ENCODE assay signal across 8 mouse cellular contexts in genomic region chr9:124257200-124258066, GRCm38 (mm10). TPM values are rescaled to one million over a fixed set of nuclear protein-coding genes. Genes with fewer than 3 reads are reported as not detected.
A peak's percentile ranks its signal among the peaks of the same experiment; 100 is the strongest.
DNase-seq lines count a peak whose midpoint lies in the region; ATAC-seq lines count a peak whose summit lies in the region.

No protein-coding gene starts in this region.

- H3K4me2 ChIP-seq in hindbrain, embryonic 13.5 days, result no peak overlapping the region
- no peak overlapping the region for H3K4me2 ChIP-seq in midbrain, embryonic 12.5 days (replicated peaks)

- no peaks in the 10 kb centered on the region for H3K27me3 ChIP-seq in hindbrain, embryonic 13.5 days
- H3K27me3 ChIP-seq in midbrain, embryonic 12.5 days, result no peaks in the 10 kb centered on the region

- 56% methylated on average over 1 of the region's 1 CpGs for WGBS in hindbrain, embryonic 13.5 days
- WGBS in midbrain, embryonic 12.5 days, result 49% methylated on average over 1 of the region's 1 CpGs

- H3K4me1 ChIP-seq in hindbrain, embryonic 13.5 days (replicated peaks), result no peaks in the 10 kb centered on the region
- H3K4me1 ChIP-seq in midbrain, embryonic 12.5 days, result no peaks in the 10 kb centered on the region

- peak; percentile 19 for DNase-seq in gastrocnemius, postnatal 14 days
- no peak for DNase-seq in gastrocnemius, postnatal 10 days
- DNase-seq in CD8-positive naive resting alpha-beta T cell, adult 2 months (ENCODE audit: low read depth in 2 of 2, low spot score in 2 of 2), result peak; percentile 25 to 40
- DNase-seq in embryo, embryonic 9.5 days (ENCODE audit: extremely low spot score), result peak; percentile 92
- peak; percentile 50 for DNase-seq in urinary bladder, postnatal 10 days (ENCODE audit: low spot score)
- no peak for DNase-seq in left cerebral cortex, adult 18-20 months (ENCODE audit: low spot score in 2 of 2)

- no peaks in the 10 kb centered on the region for H3K36me3 ChIP-seq in hindbrain, embryonic 13.5 days
- H3K36me3 ChIP-seq in midbrain, embryonic 12.5 days, result no peaks in the 10 kb centered on the region

- peaks cover 11% of the 10 kb centered on the region for H3K9me3 ChIP-seq in hindbrain, embryonic 13.5 days
- H3K9me3 ChIP-seq in midbrain, embryonic 12.5 days, result peaks cover 9% of the 10 kb centered on the region

- H3K27ac ChIP-seq in hindbrain, embryonic 13.5 days, result no peak overlapping the region
- no peak overlapping the region for H3K27ac ChIP-seq in midbrain, embryonic 12.5 days (replicated peaks)

- ATAC-seq in hindbrain, embryonic 13.5 days (ENCODE audit: low FRiP score), result peak; percentile 66
- ATAC-seq in midbrain, embryonic 12.5 days (ENCODE audit: low FRiP score, low read depth), result peak; percentile 54

- H3K9ac ChIP-seq in hindbrain, embryonic 13.5 days, result no peak overlapping the region
- no peak overlapping the region for H3K9ac ChIP-seq in midbrain, embryonic 12.5 days (replicated peaks)

- intact Hi-C loops in gastrocnemius, postnatal 14 days (cut with DNase I; ENCODE audit: low total_unique reads), result no loop called here

- no peak overlapping the region for H3K4me3 ChIP-seq in hindbrain, embryonic 13.5 days
- H3K4me3 ChIP-seq in midbrain, embryonic 12.5 days, result no peak overlapping the region

RNA-seq across cellular contexts. Expression of gene 2010315B03Rik, which starts 55.1 kb away (rescaled TPM):
- total RNA-seq in gastrocnemius, postnatal 14 days (2021), result 10 to 100 TPM in 1 of 2 experiments, 1 to 10 TPM in 1; 9.0 to 11.1 TPM
- 10 to 100 TPM in 1 of 2 experiments, 1 to 10 TPM in 1; 9.6 to 12.6 TPM for total RNA-seq in gastrocnemius, postnatal 10 days (2021)
- 9.5 and 12.0 TPM in 2 replicates for polyA plus RNA-seq in hindbrain, embryonic 13.5 days (2015; fragmentation: Nextera tagmentation; extraction: Ambion mirVana)
- polyA plus RNA-seq in midbrain, embryonic 12.5 days (2016; fragmentation: Nextera tagmentation; extraction: Ambion mirVana), result 10.0 TPM in 2 replicates
- total RNA-seq in left cerebral cortex, adult 18-20 months (2021), result 10 to 100 TPM; 18.6 to 22.3 TPM

Comparison
In these comparisons a context has a peak if more than half of its experiments do, and no peak if none do; other contexts are left out.
1. DNase-seq: peak in gastrocnemius, postnatal 14 days (single experiment), CD8-positive naive resting alpha-beta T cell, adult 2 months (2 of 2), embryo, embryonic 9.5 days (single experiment) and urinary bladder, postnatal 10 days (single experiment); none in gastrocnemius, postnatal 10 days (single experiment) and left cerebral cortex, adult 18-20 months (0 of 2).